Mouse (Mus musculus) myocyte (in vitro differentiated cells): ENCODE results near the gene 1810055G02Rik. TPM values are rescaled to one million over a fixed set of nuclear protein-coding genes. Genes with fewer than 3 reads are reported as not detected.

ENCODE experiments used
- H3K27me3 ChIP-seq: one replicate; pipeline ENCODE4 v1.6.1; 2011; ENCODE audit not compliant: control insufficient read depth, insufficient read depth, insufficient read length
- H3K36me3 ChIP-seq: one replicate; pipeline ENCODE4 v1.6.1; 2011; ENCODE audit not compliant: control insufficient read depth, insufficient read depth
- H3K4me2 ChIP-seq: one replicate; pipeline ENCODE4 v1.6.1; 2011; ENCODE audit warnings: low read depth, control low read depth
- H3K4me3 ChIP-seq: one replicate; pipeline ENCODE4 v1.5.1; 2011; ENCODE audit warnings: mild to moderate bottlenecking, control low read depth, moderate library complexity
- H3K79me2 ChIP-seq: one replicate; pipeline ENCODE4 v1.6.1; 2011; ENCODE audit not compliant: control insufficient read depth, insufficient read depth
- H3ac ChIP-seq: one replicate; pipeline ENCODE4 v1.6.1; 2011; ENCODE audit not compliant: control insufficient read depth, insufficient read length
- CEBPB ChIP-seq: IDR thresholded peaks from 2 replicates; pipeline ENCODE4 v1.6.1; 2011; ENCODE audit warnings: mild to moderate bottlenecking, moderate library complexity; ENCODE audit not compliant: poor library complexity, insufficient read depth, severe bottlenecking
- E2F4 ChIP-seq: IDR thresholded peaks from one replicate; pipeline ENCODE4 v1.6.1; 2011; ENCODE audit warnings: mild to moderate bottlenecking, control low read depth, moderate library complexity; ENCODE audit not compliant: insufficient read depth
- MAX ChIP-seq: IDR thresholded peaks from one replicate; pipeline ENCODE4 v1.6.1; 2011; ENCODE audit warnings: low read depth, mild to moderate bottlenecking, control low read depth
- MYOD1 ChIP-seq, 3 experiments: IDR thresholded peaks; one replicate each; pipeline ENCODE4 v1.6.1; 2011; ENCODE audit warnings: control low read depth in 2 of 3, low read depth in 2 of 3, mild to moderate bottlenecking in 2 of 3, moderate library complexity in 1 of 3; ENCODE audit not compliant: insufficient read length in 2 of 3, control insufficient read depth in 1 of 3
- MYOG ChIP-seq, 3 experiments: IDR thresholded peaks; one replicate each; pipeline ENCODE4 v1.6.1; 2011; ENCODE audit warnings: control low read depth in 2 of 3, low read depth in 2 of 3, mild to moderate bottlenecking in 2 of 3; ENCODE audit not compliant: insufficient read length in 2 of 3, control insufficient read depth in 1 of 3, insufficient read depth in 1 of 3
- POLR2A ChIP-seq: IDR thresholded peaks from one replicate; pipeline ENCODE4 v1.6.1; 2011; ENCODE audit warnings: low read depth, mild to moderate bottlenecking, control low read depth, moderate library complexity; ENCODE audit not compliant: insufficient read length
- POLR2AphosphoS2 ChIP-seq: IDR thresholded peaks from one replicate; pipeline ENCODE4 v1.6.1; 2011; ENCODE audit warnings: low read depth, control low read depth; ENCODE audit not compliant: insufficient read length
- REST ChIP-seq: IDR thresholded peaks from one replicate; pipeline ENCODE4 v1.6.1; 2011; ENCODE audit warnings: mild to moderate bottlenecking, control low read depth, moderate library complexity; ENCODE audit not compliant: insufficient read depth, insufficient read length
- SRF ChIP-seq: IDR thresholded peaks from one replicate; pipeline ENCODE4 v1.6.1; 2011; ENCODE audit warnings: low read depth; ENCODE audit not compliant: control insufficient read depth, insufficient read length
- TCF12 ChIP-seq: IDR thresholded peaks from one replicate; pipeline ENCODE4 v1.6.1; 2011; ENCODE audit warnings: mild to moderate bottlenecking, control low read depth; ENCODE audit not compliant: poor library complexity, insufficient read depth, severe bottlenecking
- TCF3 ChIP-seq: IDR thresholded peaks from one replicate; pipeline ENCODE4 v1.6.1; 2011; ENCODE audit warnings: low read depth, control low read depth; ENCODE audit not compliant: insufficient read length
- USF1 ChIP-seq: IDR thresholded peaks from one replicate; pipeline ENCODE4 v1.6.1; 2011; ENCODE audit warnings: low read depth, mild to moderate bottlenecking, control low read depth, moderate library complexity
- polyA plus RNA-seq: library from polyadenylated mRNA; unstranded; fragments of >200 nt; fragmentation: generic; extraction: Trizol; gene quantifications from one replicate; pipeline ENCODE4 v1.2.1, GENCODE M21; 2012; ENCODE audit warnings: missing spikeins

The 1810055G02Rik gene
- 51.1 TPM for polyA plus RNA-seq

DNA sequence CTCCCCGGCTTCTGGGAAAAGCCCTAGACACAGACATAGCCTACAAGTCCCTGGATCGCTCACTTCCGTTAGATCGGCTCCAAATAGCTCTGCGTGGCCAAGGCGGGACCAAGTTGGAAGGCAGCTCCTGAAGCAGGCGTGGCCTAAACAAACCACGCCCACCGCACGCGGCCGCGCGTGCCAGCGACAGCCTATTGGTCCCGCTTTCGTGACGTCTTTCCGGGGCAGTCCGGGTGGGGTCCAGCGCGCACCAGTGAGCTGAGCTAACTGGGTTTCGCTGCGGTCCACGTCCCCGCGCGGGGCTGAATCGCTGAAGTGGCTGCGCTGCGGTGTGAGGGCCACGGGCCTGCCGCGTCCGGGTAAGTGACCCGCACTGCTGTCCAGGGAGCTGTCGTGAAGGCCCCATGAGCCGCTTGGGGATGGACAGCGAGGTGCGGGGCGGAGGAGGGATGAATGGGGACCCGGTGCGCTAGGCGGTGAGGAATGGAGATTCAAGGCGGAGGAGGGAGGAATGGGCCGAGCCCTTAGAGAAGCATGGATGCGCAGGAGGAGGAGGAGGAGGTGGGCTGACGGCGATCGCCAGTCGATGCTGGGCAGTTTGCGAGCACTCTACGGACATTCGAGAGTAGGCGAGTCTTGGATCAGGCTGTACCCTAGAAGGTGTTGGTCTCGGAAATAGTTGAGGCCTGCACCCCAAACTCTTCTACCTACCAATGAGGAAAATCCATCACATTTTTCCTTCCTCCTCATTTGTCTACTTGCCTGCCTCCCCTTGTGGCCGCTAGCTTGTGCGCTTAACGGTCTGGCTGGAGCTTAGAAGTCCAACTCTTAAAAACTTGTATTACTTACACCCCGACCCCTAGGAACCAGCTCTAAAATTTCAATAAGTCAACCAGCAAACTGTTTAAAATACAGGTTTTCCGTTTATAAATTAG, at the start of gene 1810055G02Rik:
Gene 1810055G02Rik, plus strand, starts transcription at position 216 of the 935 bp plus-strand sequence.
- Histone ChIP-seq H3K36me3 (peaks cover 4% of the 10 kb centered on the region), H3K79me2 (peaks cover 47% of the 10 kb centered on the region), H3K4me2 (peak within 1 kb of the TSS; percentile 94), H3ac (peak within 1 kb of the TSS; percentile 77), H3K4me3 (peak within 1 kb of the TSS; percentile 76), H3K27me3 (no peaks in the 10 kb centered on the region)
- peak; percentile 73 for TF ChIP-seq SRF
- TF ChIP-seq POLR2A, result peak; percentile 95
- peak; percentile 96 for TF ChIP-seq POLR2AphosphoS2
- TF ChIP-seq CEBPB, result no peak
- TF ChIP-seq USF1, result no peak
- TF ChIP-seq MYOG (IDR thresholded peaks at IDR 0.05; ENCODE audit: control insufficient read depth in 1 of 3, insufficient read depth in 1 of 3, insufficient read length in 2 of 3, low read depth in 2 of 3), result peak in 1 of 3 experiments; percentile 27
- no peak for TF ChIP-seq TCF3
- no peak for TF ChIP-seq MAX
- peak; percentile 2 for TF ChIP-seq E2F4
- no peak for TF ChIP-seq MYOD1 (IDR thresholded peaks at IDR 0.05; ENCODE audit: control insufficient read depth in 1 of 3, insufficient read length in 2 of 3, low read depth in 2 of 3)
- TF ChIP-seq REST, result no peak
- no peak for TF ChIP-seq TCF12

DNA sequence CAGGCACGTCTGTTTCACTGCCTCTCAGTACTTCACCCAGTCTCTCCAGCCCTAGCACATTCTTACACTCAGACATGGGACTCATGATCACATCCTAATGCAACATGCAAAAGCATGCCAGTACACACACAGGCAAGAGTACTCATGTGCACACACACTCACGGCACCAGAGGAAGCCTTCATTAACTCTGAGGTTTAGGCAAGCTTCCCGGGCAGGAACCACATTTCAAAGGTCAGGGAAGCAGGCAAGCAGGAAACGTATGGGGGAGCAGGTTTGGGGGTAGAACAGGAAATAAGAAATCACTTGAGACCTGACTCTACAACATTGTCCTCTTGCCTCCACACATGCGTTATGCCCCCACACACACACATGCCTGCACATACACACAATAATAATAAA, 42.6 kb upstream of the 1810055G02Rik start:
- Histone ChIP-seq H3K36me3 (no peaks in the 10 kb centered on the region), H3K4me3 (no peak overlapping the region), H3K79me2 (peaks cover 60% of the 10 kb centered on the region), H3K27me3 (no peaks in the 10 kb centered on the region), H3ac (no peak overlapping the region), H3K4me2 (no peak overlapping the region)
- TF ChIP-seq POLR2AphosphoS2 (no peak), MAX (no peak), TCF3 (no peak), SRF (no peak), MYOD1 (IDR thresholded peaks at IDR 0.05; ENCODE audit: control insufficient read depth in 1 of 3, insufficient read length in 2 of 3, low read depth in 2 of 3) (no peak), CEBPB (no peak), USF1 (no peak), REST (no peak), POLR2A (no peak), E2F4 (no peak), MYOG (IDR thresholded peaks at IDR 0.05; ENCODE audit: control insufficient read depth in 1 of 3, insufficient read depth in 1 of 3, insufficient read length in 2 of 3, low read depth in 2 of 3) (no peak), TCF12 (no peak)

DNA sequence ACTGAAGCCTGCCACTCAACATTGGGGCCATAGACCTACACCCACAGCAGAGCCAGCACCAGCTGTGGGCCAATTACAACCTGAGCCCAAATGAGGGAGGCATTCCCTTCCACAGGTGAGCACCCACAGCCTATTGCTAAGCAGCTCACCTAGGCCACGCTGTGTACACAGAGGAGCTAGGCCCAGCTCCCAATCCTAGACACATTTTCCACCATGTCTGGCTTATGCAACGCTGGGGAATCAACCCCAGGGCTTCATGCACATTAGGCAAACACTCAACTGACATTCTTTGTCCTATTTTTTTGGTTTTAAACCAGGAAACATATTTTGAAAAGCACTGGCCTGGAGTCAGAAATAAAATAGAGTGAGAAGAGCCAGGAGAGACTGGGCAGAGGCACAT, 41.5 kb upstream of the 1810055G02Rik start:
- no peak overlapping the region for H3ac ChIP-seq
- peaks cover 60% of the 10 kb centered on the region for H3K79me2 ChIP-seq
- no peaks in the 10 kb centered on the region for H3K36me3 ChIP-seq
- TF ChIP-seq POLR2AphosphoS2, result no peak
- TF ChIP-seq TCF3, result no peak
- TF ChIP-seq TCF12, result no peak
- TF ChIP-seq REST, result no peak
- TF ChIP-seq MYOD1 (IDR thresholded peaks at IDR 0.05; ENCODE audit: control insufficient read depth in 1 of 3, insufficient read length in 2 of 3, low read depth in 2 of 3), result no peak
- TF ChIP-seq POLR2A, result no peak
- H3K4me3 ChIP-seq, result no peak overlapping the region
- no peaks in the 10 kb centered on the region for H3K27me3 ChIP-seq
- no peak overlapping the region for H3K4me2 ChIP-seq

DNA sequence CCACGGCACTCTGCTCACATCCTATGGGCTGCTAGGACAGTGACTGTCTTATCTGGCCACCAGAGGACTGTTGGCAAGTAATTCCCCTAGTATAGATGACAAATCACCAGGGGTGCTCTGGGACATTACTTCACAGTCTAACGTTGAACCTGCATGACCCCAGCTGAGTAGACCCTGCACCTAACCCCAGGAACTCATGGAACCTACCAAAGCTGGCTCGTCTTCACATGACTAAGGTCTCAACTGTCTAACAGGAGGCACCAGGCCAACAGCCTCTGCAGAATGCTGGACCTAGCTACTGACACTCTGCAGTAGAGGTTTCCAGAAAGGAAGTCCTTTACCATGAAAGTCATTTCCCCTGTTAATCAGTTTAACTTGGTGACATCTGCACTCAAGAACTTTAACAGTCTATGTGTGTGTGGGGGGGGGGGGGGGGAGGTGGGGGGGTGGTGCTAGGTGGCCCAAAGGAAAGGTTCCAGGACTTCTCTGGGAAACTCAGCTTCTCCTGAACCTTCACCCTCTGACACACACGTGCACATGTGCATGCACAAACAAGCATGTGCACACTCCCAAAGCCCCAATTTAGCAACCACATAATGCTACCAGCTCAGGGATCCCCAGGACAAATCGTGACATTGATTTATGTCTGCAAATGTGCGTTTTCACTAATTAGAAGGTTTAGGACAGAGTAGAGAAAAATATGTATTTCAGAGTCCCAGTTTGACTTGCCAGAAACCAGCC, 40.8 kb upstream of the 1810055G02Rik start:
- Histone ChIP-seq H3K36me3 (no peaks in the 10 kb centered on the region), H3K4me3 (no peak overlapping the region), H3K27me3 (no peaks in the 10 kb centered on the region), H3K79me2 (peaks cover 62% of the 10 kb centered on the region), H3ac (no peak overlapping the region), H3K4me2 (no peak overlapping the region)
- TF ChIP-seq SRF (no peak), MAX (no peak), CEBPB (no peak), POLR2A (no peak)
